Mouse (Mus musculus): ENCODE measurements around the gene Map4k5. TPM values are rescaled to one million over a fixed set of nuclear protein-coding genes. Genes with fewer than 3 reads are reported as not detected.

The Map4k5 gene
- polyA plus RNA-seq, 1 experiment from 2014 or later = 36.5 TPM

- Histone ChIP-seq H3K27me3 (no peaks in the 10 kb centered on the region), H3K27ac (replicated peaks) (no peak overlapping the region), H3K36me3 (no peaks in the 10 kb centered on the region), H3K9ac (no peak overlapping the region), H3K4me3 (replicated peaks) (no peak overlapping the region), H3K9me3 (replicated peaks) (no peaks in the 10 kb centered on the region), H3K4me1 (no peaks in the 10 kb centered on the region), H3K4me2 (replicated peaks) (no peak overlapping the region)
- WGBS = 82% methylated on average over 10 of the region's 10 CpGs
- no peak for ATAC-seq (ENCODE audit: insufficient number of reproducible peaks, low FRiP score, low TSS enrichment, low read depth)
Measured at GRCm38 (mm10) chr12:69781935-69782650, 110.9 kb downstream of the Map4k5 start.

DNA sequence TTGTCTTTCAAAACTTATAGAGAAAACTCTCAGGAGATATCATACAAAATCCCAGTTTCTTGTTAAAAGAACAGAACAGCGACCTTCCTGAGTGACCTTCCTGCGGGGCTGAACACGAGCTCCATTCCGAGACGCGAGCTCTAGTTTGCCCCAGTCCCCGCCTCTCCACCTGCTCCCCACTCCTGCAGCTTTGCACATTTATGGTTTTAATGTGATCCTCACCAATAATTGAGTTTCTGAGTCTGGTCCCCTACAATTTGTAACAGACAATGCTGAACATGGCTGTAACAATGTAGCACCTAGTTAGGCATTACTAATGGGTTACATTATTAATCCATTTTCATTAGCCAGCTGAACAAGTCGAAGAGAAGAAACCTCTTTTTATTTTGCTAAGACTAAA lies 111.5 kb downstream of the Map4k5 start:
- H3K27ac ChIP-seq (replicated peaks) = no peak overlapping the region
- no peaks in the 10 kb centered on the region for H3K36me3 ChIP-seq
- H3K9ac ChIP-seq = no peak overlapping the region
- 73% methylated on average over 8 of the region's 8 CpGs for WGBS
- H3K4me3 ChIP-seq (replicated peaks) = no peak overlapping the region
- H3K4me2 ChIP-seq (replicated peaks) = no peak overlapping the region
- no peaks in the 10 kb centered on the region for H3K27me3 ChIP-seq
- no peaks in the 10 kb centered on the region for H3K9me3 ChIP-seq (replicated peaks)
- no peak for ATAC-seq (ENCODE audit: insufficient number of reproducible peaks, low FRiP score, low TSS enrichment, low read depth)
- no peaks in the 10 kb centered on the region for H3K4me1 ChIP-seq

GRCm38 (mm10) chr12:69777957-69778356 lies 115.0 kb downstream of the Map4k5 start:
- H3K27me3 ChIP-seq = no peaks in the 10 kb centered on the region
- H3K4me3 ChIP-seq (replicated peaks) = no peak overlapping the region
- no peaks in the 10 kb centered on the region for H3K4me1 ChIP-seq
- no peaks in the 10 kb centered on the region for H3K9me3 ChIP-seq (replicated peaks)
- 71% methylated on average over 2 of the region's 2 CpGs for WGBS
- no peak overlapping the region for H3K4me2 ChIP-seq (replicated peaks)
- no peak overlapping the region for H3K9ac ChIP-seq
- no peak for ATAC-seq (ENCODE audit: insufficient number of reproducible peaks, low FRiP score, low TSS enrichment, low read depth)
- H3K36me3 ChIP-seq = no peaks in the 10 kb centered on the region
- no peak overlapping the region for H3K27ac ChIP-seq (replicated peaks)

- Histone ChIP-seq H3K4me1 (no peaks in the 10 kb centered on the region), H3K9ac (no peak overlapping the region), H3K36me3 (no peaks in the 10 kb centered on the region), H3K27me3 (no peaks in the 10 kb centered on the region), H3K27ac (replicated peaks) (no peak overlapping the region), H3K9me3 (replicated peaks) (no peaks in the 10 kb centered on the region), H3K4me2 (replicated peaks) (no peak overlapping the region), H3K4me3 (replicated peaks) (no peak overlapping the region)
- 81% methylated on average over 6 of the region's 6 CpGs for WGBS
- ATAC-seq (ENCODE audit: insufficient number of reproducible peaks, low FRiP score, low TSS enrichment, low read depth) = no peak
Measured at GRCm38 (mm10) chr12:69777341-69777730, 115.7 kb downstream of the Map4k5 start.

DNA sequence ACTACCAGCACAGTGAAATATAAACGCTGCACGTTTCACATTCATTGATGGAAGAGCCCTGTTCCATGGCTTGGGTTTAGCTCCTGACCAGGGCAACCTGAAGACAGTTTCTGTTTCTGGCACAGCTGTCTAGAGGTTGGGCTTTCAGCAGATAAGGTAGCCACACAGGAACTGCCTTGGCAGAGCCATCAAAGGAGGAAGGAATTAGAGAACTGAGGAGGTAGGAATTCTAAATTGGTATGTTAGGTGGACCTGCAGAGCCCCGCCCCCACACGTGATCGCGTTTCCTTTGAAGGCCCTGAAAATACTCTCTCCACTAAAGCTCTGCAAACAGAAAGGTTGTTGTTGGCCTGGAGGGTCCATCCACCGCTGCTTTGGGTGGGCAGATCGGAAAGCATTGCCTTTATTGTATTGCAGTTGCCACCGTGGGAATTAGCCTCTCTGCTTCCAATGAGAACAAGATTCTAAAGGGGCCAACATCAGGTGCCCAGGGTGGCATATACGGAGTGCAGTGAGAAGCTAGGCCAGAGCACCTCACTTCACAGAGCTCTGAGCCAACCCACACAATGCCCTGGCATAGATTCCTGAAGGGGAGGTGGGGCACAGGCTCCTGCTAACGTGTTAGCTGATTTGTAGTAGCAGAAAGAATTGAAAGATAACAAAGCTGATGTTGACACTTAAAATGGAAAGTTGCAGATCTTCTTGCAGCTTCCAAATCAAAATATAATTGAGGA lies 116.2 kb downstream of the Map4k5 start:
- Histone ChIP-seq H3K4me2 (replicated peaks) (no peak overlapping the region), H3K9ac (no peak overlapping the region), H3K4me3 (replicated peaks) (no peak overlapping the region), H3K9me3 (replicated peaks) (no peaks in the 10 kb centered on the region), H3K27me3 (no peaks in the 10 kb centered on the region), H3K4me1 (no peaks in the 10 kb centered on the region), H3K36me3 (no peaks in the 10 kb centered on the region), H3K27ac (replicated peaks) (no peak overlapping the region)
- 59% methylated on average over 11 of the region's 11 CpGs for WGBS
- no peak for ATAC-seq (ENCODE audit: insufficient number of reproducible peaks, low FRiP score, low TSS enrichment, low read depth)

- ATAC-seq (ENCODE audit: insufficient number of reproducible peaks, low FRiP score, low TSS enrichment, low read depth) = no peak
- Histone ChIP-seq H3K36me3 (no peaks in the 10 kb centered on the region), H3K4me2 (replicated peaks) (no peak overlapping the region), H3K27me3 (no peaks in the 10 kb centered on the region), H3K27ac (replicated peaks) (no peak overlapping the region), H3K9me3 (replicated peaks) (no peaks in the 10 kb centered on the region), H3K4me1 (no peaks in the 10 kb centered on the region; the same call in 1 of the 2 replicates), H3K4me3 (replicated peaks) (no peak overlapping the region), H3K9ac (no peak overlapping the region)
- 65% methylated on average over 2 of the region's 2 CpGs for WGBS
Measured at GRCm38 (mm10) chr12:69768841-69769240, 124.2 kb downstream of the Map4k5 start.

DNA sequence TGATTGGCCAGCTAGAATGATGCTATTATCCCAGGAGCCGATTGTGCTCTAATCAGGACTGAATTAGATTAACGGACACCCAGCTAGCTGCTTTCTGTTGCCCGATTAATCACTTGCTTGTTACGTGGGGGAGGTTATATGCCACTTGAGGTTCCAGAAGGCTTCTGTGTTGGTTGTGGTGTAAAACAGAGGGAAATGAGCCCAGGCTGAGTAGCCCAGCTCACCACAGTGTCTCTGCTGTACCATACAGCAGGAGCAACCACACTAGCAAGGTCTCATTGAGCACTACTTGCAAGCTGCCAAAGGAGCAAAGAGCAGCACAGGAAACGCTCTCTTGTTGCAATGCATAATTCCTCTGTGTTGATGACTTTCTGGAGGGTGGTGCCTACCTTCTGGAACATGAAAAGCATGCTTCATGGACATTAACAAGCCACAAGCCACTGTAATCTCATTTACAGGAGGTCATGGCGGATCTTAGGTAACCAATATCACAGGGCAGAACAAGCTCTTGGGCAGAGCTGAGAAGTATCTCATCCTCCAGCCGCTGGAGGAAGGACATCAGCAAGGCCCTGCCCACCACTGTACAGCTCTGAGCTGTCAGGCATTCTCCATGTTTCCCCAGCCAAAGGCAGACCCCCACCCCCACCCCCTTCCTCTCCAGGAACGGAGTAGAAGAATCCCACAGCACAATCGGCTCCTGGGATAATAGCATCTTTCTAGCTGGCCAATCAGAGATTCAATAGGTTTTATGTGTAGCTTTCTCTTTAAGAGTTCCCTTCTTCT lies 125.3 kb downstream of the Map4k5 start:
- H3K4me2 ChIP-seq (replicated peaks) = no peak overlapping the region
- WGBS = 54% methylated on average over 9 of the region's 9 CpGs
- no peak overlapping the region for H3K27ac ChIP-seq (replicated peaks)
- no peak overlapping the region for H3K4me3 ChIP-seq (replicated peaks)
- no peak overlapping the region for H3K9ac ChIP-seq
- no peaks in the 10 kb centered on the region for H3K9me3 ChIP-seq (replicated peaks)
- no peaks in the 10 kb centered on the region for H3K27me3 ChIP-seq
- no peaks in the 10 kb centered on the region for H3K36me3 ChIP-seq
- no peak for ATAC-seq (ENCODE audit: insufficient number of reproducible peaks, low FRiP score, low TSS enrichment, low read depth)
- H3K4me1 ChIP-seq = no peaks in the 10 kb centered on the region; the same call in 1 of the 2 replicates

- WGBS = 84% methylated on average over 10 of the region's 10 CpGs
- no peak overlapping the region for H3K27ac ChIP-seq (replicated peaks)
- no peaks in the 10 kb centered on the region for H3K36me3 ChIP-seq
- H3K4me2 ChIP-seq (replicated peaks) = no peak overlapping the region
- no peak overlapping the region for H3K4me3 ChIP-seq (replicated peaks)
- no peak for ATAC-seq (ENCODE audit: insufficient number of reproducible peaks, low FRiP score, low TSS enrichment, low read depth)
- H3K4me1 ChIP-seq = peaks cover under 1% of the 10 kb centered on the region; the same call in 1 of the 2 replicates
- H3K27me3 ChIP-seq = no peaks in the 10 kb centered on the region
- no peaks in the 10 kb centered on the region for H3K9me3 ChIP-seq (replicated peaks)
- H3K9ac ChIP-seq = no peak overlapping the region
Measured at GRCm38 (mm10) chr12:69766185-69766904, 126.7 kb downstream of the Map4k5 start.

DNA sequence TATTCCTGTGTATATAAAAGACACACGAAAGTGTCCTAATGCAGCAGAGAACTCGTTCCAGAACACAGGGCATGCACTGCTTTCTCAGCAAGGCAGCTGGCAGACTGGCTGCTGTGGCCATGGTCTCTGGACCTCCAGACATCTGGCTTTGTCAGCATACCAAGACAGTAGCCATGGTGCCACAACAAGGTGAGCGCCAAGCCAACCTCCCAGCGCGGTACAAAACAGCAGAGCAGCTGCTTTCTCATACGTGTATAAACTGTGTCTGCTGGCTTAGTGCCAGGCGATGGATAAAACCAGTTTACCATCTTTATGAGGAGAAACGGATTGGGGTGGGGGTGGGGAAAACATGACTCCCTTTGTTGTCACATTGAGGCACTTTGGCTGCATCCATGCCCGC lies 127.5 kb downstream of the Map4k5 start:
- Histone ChIP-seq H3K36me3 (no peaks in the 10 kb centered on the region), H3K27me3 (no peaks in the 10 kb centered on the region), H3K9me3 (replicated peaks) (no peaks in the 10 kb centered on the region), H3K4me2 (replicated peaks) (no peak overlapping the region), H3K4me1 (peaks cover 7% of the 10 kb centered on the region; the same call in 1 of the 2 replicates), H3K4me3 (replicated peaks) (no peak overlapping the region), H3K27ac (replicated peaks) (no peak overlapping the region), H3K9ac (no peak overlapping the region)
- WGBS = 58% methylated on average over 9 of the region's 9 CpGs
- ATAC-seq (ENCODE audit: insufficient number of reproducible peaks, low FRiP score, low TSS enrichment, low read depth) = 0 out of 2 replicates have a peak, but pooled peaks have one; percentile 19

DNA sequence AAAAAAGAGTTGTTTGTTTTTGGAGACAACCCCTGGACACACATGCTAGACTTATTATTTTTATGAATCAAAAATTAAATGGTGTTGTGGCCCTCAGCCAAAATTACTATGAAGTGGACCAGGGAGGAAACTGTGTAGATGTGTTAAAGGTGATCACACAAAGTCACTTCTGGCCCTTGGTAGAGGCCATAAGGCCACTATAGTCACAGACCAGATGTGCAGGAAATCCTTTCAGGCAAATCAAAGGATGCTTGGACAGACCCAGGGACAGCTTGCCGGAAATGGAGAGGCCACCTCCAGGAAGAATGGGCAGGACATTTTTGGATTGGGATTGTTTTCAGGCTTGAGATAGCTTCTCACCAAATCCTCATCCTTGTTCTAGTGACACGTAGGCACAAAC lies 131.4 kb downstream of the Map4k5 start:
- no peaks in the 10 kb centered on the region for H3K27me3 ChIP-seq
- no peak overlapping the region for H3K9ac ChIP-seq
- H3K36me3 ChIP-seq = no peaks in the 10 kb centered on the region
- no peak for ATAC-seq (ENCODE audit: insufficient number of reproducible peaks, low FRiP score, low TSS enrichment, low read depth)
- no peak overlapping the region for H3K4me3 ChIP-seq (replicated peaks)
- no peak overlapping the region for H3K4me2 ChIP-seq (replicated peaks)
- no peaks in the 10 kb centered on the region for H3K9me3 ChIP-seq (replicated peaks)
- H3K27ac ChIP-seq (replicated peaks) = no peak overlapping the region
- 69% methylated on average over 2 of the region's 2 CpGs for WGBS
- H3K4me1 ChIP-seq = peaks cover 27% of the 10 kb centered on the region
